Mouse (Mus musculus): ENCODE measurements around the gene Dnajc8.

GRCm38 (mm10) chr4:132569115-132569514 is 33.8 kb downstream of the Dnajc8 start:
- TF ChIP-seq POLR2A (IDR thresholded peaks at IDR 0.05; ENCODE audit: control insufficient read depth, low read depth, low read length) (no peak), CTCF (IDR thresholded peaks at IDR 0.05; ENCODE audit: control insufficient read depth, insufficient read depth, insufficient replicate concordance, low read depth, low read length) (peak; percentile 52)

Data from testis, adult 2 months (tissue).